Mouse (Mus musculus) retina, postnatal 7 days (tissue): ENCODE measurements at regions not wholly inside any gene's neighbourhood (a gene's known extent, or its start where the extent isn't known, plus 50 kb on each side); places are given as distances from the start of the nearest gene placed in this dataset.

Experiments used
- DNase-seq: peaks from one replicate; pipeline ENCODE4 v3.0.0-alpha.2; 2012; ENCODE audit warnings: low read depth, low spot score

- peak; percentile 30 for DNase-seq
These were observed 118.4 kb upstream of the Rnaseh2b start for GRCm38 (mm10) chr14:62173835-62174530.

GRCm38 (mm10) chr14:62175384-62176048 is 116.9 kb upstream of the Rnaseh2b start:
- no peak for DNase-seq

GRCm38 (mm10) chr14:62177509-62177908 is 114.9 kb upstream of the Rnaseh2b start:
- DNase-seq: no peak

GRCm38 (mm10) chr14:62187360-62187759 is 105.0 kb upstream of the Rnaseh2b start:
- no peak for DNase-seq

GRCm38 (mm10) chr14:62188147-62188885 is 104.1 kb upstream of the Rnaseh2b start:
- no peak for DNase-seq

GRCm38 (mm10) chr14:62191624-62192023 is 100.8 kb upstream of the Rnaseh2b start:
- DNase-seq: no peak

- DNase-seq: no peak
These were observed 99.6 kb upstream of the Rnaseh2b start for GRCm38 (mm10) chr14:62192814-62193213.

GRCm38 (mm10) chr14:62193371-62193770 is 99.0 kb upstream of the Rnaseh2b start:
- DNase-seq: no peak

- DNase-seq: no peak
These were observed 95.6 kb upstream of the Rnaseh2b start for GRCm38 (mm10) chr14:62196776-62197175.

- DNase-seq: no peak
These were observed 93.8 kb upstream of the Rnaseh2b start for GRCm38 (mm10) chr14:62198476-62199190.

GRCm38 (mm10) chr14:62215071-62215470 is 77.3 kb upstream of the Rnaseh2b start:
- no peak for DNase-seq

GRCm38 (mm10) chr14:62216995-62217394 is 75.4 kb upstream of the Rnaseh2b start:
- no peak for DNase-seq

GRCm38 (mm10) chr14:62217971-62218370 is 74.4 kb upstream of the Rnaseh2b start:
- no peak for DNase-seq

GRCm38 (mm10) chr14:62218716-62219115 is 73.7 kb upstream of the Rnaseh2b start:
- DNase-seq: no peak

- DNase-seq: no peak
These were observed 71.6 kb upstream of the Rnaseh2b start for GRCm38 (mm10) chr14:62220770-62221169.
